Mouse (Mus musculus) heart, postnatal 25 days (tissue): ENCODE data around the gene Prpf4b. TPM values are rescaled to one million over a fixed set of nuclear protein-coding genes. Genes with fewer than 3 reads are reported as not detected.
"Not testable (repeated sequence)": the region's sequence is repeated elsewhere in the genome, so short reads cannot be mapped to it uniquely, and the experiment has no call there.

Experiments used
- DNase-seq: peaks from one replicate; pipeline ENCODE4 v3.0.0; 2022; ENCODE audit warnings: low spot score
- intact Hi-C: fragments of 180-260 bp; cut with DNase I; formaldehyde crosslinking; loops from one replicate; pipeline ENCODE4 v1.15.1; 2025
- total RNA-seq, 2 experiments: library from RNA; stranded (reverse); gene quantifications; 2 replicates each; pipeline ENCODE4 v1.2.3; 2021

Prpf4b gene
- total RNA-seq, 2 experiments from 2014 or later = 31.1 to 36.0 TPM

DNA sequence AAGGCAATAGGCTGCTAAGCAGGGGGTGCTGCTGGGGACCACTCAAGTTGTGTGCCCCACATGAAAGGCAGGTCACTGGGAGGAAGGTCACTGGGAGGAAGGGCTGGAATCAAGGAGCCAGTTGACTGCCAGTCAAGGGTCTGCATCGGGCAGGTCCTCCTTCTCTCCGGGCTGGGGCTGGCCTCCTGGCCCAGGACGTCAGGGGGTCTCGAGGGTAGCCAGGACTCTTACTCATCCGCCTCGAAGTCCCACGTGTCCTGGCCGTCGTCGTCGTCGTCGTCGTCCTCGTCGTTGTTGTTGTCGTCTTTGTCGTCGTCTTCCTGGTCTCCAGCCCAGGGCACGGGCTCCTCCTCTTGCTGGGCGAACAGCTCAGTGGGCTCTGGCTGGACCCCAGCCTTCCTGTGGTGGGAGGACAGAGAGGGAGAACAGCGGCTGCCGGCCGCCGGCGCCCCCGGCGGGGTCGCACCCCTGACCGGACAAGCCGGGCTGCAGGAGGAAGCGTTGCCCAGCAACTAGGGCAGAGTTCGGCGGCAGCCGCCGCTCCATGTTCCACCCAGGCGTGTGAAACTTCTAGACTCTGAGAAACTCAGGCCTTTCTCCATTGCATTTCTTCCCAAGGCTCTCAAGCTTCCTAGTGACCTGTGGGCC lies 41.5 kb downstream of the Prpf4b start:
- DNase-seq = no peak
- intact Hi-C loops = no loop called here

DNA sequence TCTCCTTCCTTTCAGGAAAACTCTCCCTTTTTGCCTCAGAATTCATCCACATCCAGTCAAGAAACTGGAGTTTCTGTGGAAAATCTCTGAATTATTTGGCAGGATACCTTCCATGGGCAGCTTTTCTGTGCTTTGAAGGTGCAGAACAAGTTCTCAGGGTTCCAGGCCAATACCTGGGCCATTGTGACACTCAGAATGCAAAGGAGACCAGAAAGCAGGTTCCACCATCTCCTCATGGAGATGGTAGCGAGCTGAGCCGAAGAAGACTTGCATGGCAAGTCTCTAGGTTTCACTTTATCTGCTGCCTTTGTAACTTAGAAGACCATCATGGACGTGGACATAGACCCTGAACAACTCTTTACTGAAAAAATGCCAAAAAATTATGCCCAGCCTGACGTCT lies 49.1 kb downstream of the Prpf4b start, which contains the start of the genes Fam217a and 4933417A18Rik:
Gene Fam217a (minus strand): TSS at position 101 of the 400 bp plus-strand sequence.
Gene 4933417A18Rik (plus strand): TSS at position 200 of the 400 bp plus-strand sequence.
- no peak for DNase-seq
- intact Hi-C loops = no loop called here

DNA sequence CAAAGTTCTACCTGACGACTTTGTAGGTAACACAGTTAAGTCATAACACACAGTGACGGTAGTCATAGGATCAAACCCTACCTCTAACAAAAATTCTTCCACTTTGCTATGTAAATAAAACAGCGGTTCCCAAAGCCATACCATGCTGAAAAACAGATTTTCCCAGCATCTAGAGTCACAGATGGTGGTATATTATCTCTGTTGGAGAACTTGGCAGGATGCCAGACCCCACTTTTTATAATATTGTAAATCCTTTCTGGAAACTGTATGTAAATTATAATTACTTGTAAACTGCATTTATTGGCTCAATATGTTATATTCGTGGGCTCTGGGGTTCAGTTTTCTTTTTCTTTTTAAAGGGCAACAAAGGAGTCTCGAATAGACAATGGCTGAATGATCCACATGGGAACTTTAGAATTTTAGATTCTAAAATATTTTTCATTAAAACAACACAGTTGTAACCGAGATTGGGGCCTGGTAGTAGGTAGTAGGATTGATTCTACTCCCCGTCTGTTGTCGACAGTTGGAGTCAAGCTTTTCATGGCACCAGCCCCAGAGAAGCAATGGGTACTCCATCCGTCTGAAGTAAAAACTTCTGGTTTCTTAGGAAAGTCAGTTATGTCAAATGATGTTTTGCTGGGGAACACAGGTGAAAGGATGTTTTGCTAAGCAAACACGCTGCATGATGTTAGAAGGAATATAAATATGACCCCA lies 60.0 kb downstream of the Prpf4b start:
- intact Hi-C loops = no loop called here
- no peak for DNase-seq

- intact Hi-C loops = no loop called here
Observed at GRCm38 (mm10) chr13:34942370-34942769, 67.3 kb downstream of the Prpf4b start.

DNA sequence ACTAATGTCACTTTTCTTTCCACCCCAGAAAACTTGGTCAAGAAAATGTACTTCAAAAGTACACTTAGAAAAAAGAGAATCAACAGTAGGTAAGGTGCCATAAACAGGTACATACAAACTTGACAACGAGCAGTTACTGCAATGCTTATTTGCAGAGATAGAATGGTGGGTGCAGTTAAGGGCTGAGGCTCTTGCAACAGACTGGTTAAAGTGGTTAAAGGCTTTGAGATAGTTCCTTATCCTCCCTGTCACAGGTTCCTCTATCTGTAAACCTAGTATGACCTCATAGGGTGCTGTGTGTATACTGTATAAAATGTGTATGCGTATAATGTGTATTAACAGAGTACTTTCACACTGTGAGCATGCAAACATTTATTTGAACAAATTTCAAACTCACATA lies 76.3 kb downstream of the Prpf4b start:
- DNase-seq, intact Hi-C loops: not testable (repeated sequence)

More at GRCm38 (mm10) chr13:34942370-34942769, 67.3 kb downstream of the Prpf4b start:
- no peak for DNase-seq

Other genes starting within 250 kb of the Prpf4b start
- 10 to 100 TPM; 11.5 to 12.9 TPM for gene Pxdc1, start 221.8 kb upstream of the Prpf4b start, total RNA-seq
- gene Fam50b, start 140.5 kb upstream of the Prpf4b start, total RNA-seq = not detected
- gene Fam217a, start 49.0 kb downstream of the Prpf4b start, total RNA-seq = under 1 TPM; 0.10 to 0.22 TPM
- gene 4933417A18Rik, start 49.1 kb downstream of the Prpf4b start, total RNA-seq = not detected
- gene Eci3, start 88.5 kb downstream of the Prpf4b start, total RNA-seq = 1 to 10 TPM; 1.7 to 2.7 TPM
- 100 to 1,000 TPM; 262 to 265 TPM for gene Eci2, start 151.8 kb downstream of the Prpf4b start, total RNA-seq